ENCODE assay signal across 8 mouse cellular contexts in the genomic region with DNA sequence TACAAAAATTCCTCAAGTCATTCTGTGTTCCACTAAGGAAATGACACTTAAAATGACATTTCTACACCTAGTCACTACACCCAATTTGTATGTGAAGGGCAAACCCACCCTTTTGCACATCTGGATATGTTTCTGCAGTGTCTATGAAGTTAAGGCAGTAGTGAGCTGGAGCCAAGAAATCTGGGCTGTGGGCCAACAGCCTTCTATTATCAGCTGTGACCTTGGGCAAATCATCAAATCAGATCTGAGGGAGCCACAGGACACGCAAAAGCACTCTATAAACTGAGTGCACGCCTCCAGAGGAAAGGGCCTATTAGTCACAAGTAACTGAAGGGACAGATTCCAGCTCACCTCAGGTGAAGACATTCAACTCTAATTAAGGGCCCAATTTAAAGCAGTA. TPM values are rescaled to one million over a fixed set of nuclear protein-coding genes. Genes with fewer than 3 reads are reported as not detected.
DNase-seq lines count a peak whose midpoint lies in the region; ATAC-seq and TF ChIP-seq lines count a peak whose summit lies in the region.

No protein-coding gene starts in this region.

- no peak overlapping the region for H3K27ac ChIP-seq in lung, embryonic 15.5 days
- H3K27ac ChIP-seq in left cerebral cortex, adult 2 months, result no peak overlapping the region

- intact Hi-C loops in gastrocnemius, postnatal 14 days (cut with DNase I; ENCODE audit: low total_unique reads), result loop anchor here (5.0 kb wide), 1 partner anchor 70 kb away; a partner anchor contains a TSS
- intact Hi-C loops in left cerebral cortex, adult 2 months (cut with DNase I), result no loop called here

- H3K27me3 ChIP-seq in lung, embryonic 15.5 days, result no peaks in the 10 kb centered on the region

- ATAC-seq in lung, embryonic 15.5 days (ENCODE audit: borderline replicate concordance, extremely low read depth, low FRiP score, low TSS enrichment), result no peak

- peaks cover 31% of the 10 kb centered on the region; the same call in 1 of the 2 replicates for H3K36me3 ChIP-seq in lung, embryonic 15.5 days

- WGBS in lung, embryonic 15.5 days, result 8% methylated on average over 2 of the region's 2 CpGs

- H3K9ac ChIP-seq in lung, embryonic 15.5 days, result no peak overlapping the region

- H3K4me2 ChIP-seq in lung, embryonic 15.5 days, result peak overlapping the region; percentile 92

- DNase-seq in right cerebral cortex, postnatal 4 days, result peak; percentile 19
- no peak for DNase-seq in right cerebral cortex, postnatal 14 days
- DNase-seq in gastrocnemius, postnatal 14 days, result peak; percentile 54
- peak; percentile 77 for DNase-seq in kidney, adult 11 months
- no peak for DNase-seq in thymus, postnatal 36 days
- no peak for DNase-seq in right cerebral cortex, adult 18-20 months
- no peak for DNase-seq in left cerebral cortex, adult 2 months (ENCODE audit: extremely low spot score in 1 of 2, low spot score in 2 of 2)

- no peaks in the 10 kb centered on the region for H3K9me3 ChIP-seq in lung, embryonic 15.5 days

- H3K4me3 ChIP-seq in lung, embryonic 15.5 days, result no peak overlapping the region
- no peak overlapping the region for H3K4me3 ChIP-seq in left cerebral cortex, adult 2 months

- H3K4me1 ChIP-seq in lung, embryonic 15.5 days, result peaks cover 39% of the 10 kb centered on the region

- TF ChIP-seq CTCF in left cerebral cortex, adult 2 months (IDR thresholded peaks at IDR 0.05), result no peak

RNA-seq across cellular contexts. Expression of a gene that starts 3.2 kb away (rescaled TPM):
- 10 to 100 TPM; 24.4 to 25.2 TPM for total RNA-seq in gastrocnemius, postnatal 14 days (2021)
- polyA plus RNA-seq in lung, embryonic 15.5 days (2015; fragmentation: Nextera tagmentation; extraction: Ambion mirVana), result 71.4 and 82.5 TPM in 2 replicates
- 10 to 100 TPM; 51.5 to 60.0 TPM for total RNA-seq in left cerebral cortex, adult 2 months (2021)

Comparison
In these comparisons a context has a peak if more than half of its experiments do, and no peak if none do; other contexts are left out.
1. DNase-seq: peak in right cerebral cortex, postnatal 4 days (single experiment), gastrocnemius, postnatal 14 days (single experiment) and kidney, adult 11 months (single experiment); none in right cerebral cortex, postnatal 14 days (single experiment), thymus, postnatal 36 days (0 of 2), right cerebral cortex, adult 18-20 months (single experiment) and left cerebral cortex, adult 2 months (0 of 2).